Mouse (Mus musculus) brain, embryonic 14.5 days (tissue): Measurements from ENCODE around the gene Samd8.

Experiments
- CTCF ChIP-seq: fragments of 200-500 bp; IDR thresholded peaks from 2 replicates; pipeline ENCODE4 v1.5.1; 2012; ENCODE audit warnings: inconsistent platforms, mild to moderate bottlenecking, moderate library complexity, borderline replicate concordance; ENCODE audit not compliant: insufficient read depth, insufficient read length; ENCODE audit errors: extremely low read depth
- POLR2A ChIP-seq: fragments of 200-500 bp; IDR thresholded peaks from 2 replicates; pipeline ENCODE4 v1.6.1; 2012; ENCODE audit warnings: mild to moderate bottlenecking, inconsistent platforms, borderline replicate concordance; ENCODE audit not compliant: poor library complexity, insufficient read depth, insufficient read length, severe bottlenecking; ENCODE audit errors: extremely low read depth

- TF ChIP-seq CTCF (no peak), POLR2A (no peak)
These were observed 5.2 kb upstream of the Samd8 start for GRCm38 (mm10) chr14:21745149-21745548.
